Mouse (Mus musculus) MEL (cell line): ENCODE measurements at regions not wholly inside any gene's neighbourhood (a gene's known extent, or its start where the extent isn't known, plus 50 kb on each side); places are given as distances from the start of the nearest gene placed in this dataset.

ENCODE experiments used
- DNase-seq: peaks from one replicate; pipeline ENCODE4 v3.0.0; 2011; ENCODE audit warnings: low read depth, low spot score
- H3K27ac ChIP-seq: 2 replicates; pipeline ENCODE4 v1.5.1; 2012; ENCODE audit warnings: low read depth, mild to moderate bottlenecking, control low read depth, low read length, moderate library complexity; ENCODE audit not compliant: control insufficient read depth
- H3K27me3 ChIP-seq, 2 experiments: fragments of 150-350 bp in 1 of 2; sonication (generic) in 1 of 2; 2 replicates each; pipeline ENCODE4 v1.6.1; 2012; ENCODE audit warnings: low read length in 2 of 2, mild to moderate bottlenecking in 2 of 2, improper control_type of control experiment in 1 of 2, moderate library complexity in 1 of 2; ENCODE audit not compliant: insufficient read depth in 2 of 2, control insufficient read depth in 1 of 2
- H3K36me3 ChIP-seq, 2 experiments: 2 replicates each; pipeline ENCODE4 v1.6.1; 2012 to 2014; ENCODE audit warnings: low read length in 2 of 2, improper control_type of control experiment in 1 of 2, inconsistent platforms in 1 of 2, mild to moderate bottlenecking in 1 of 2; ENCODE audit not compliant: insufficient read depth in 2 of 2, control insufficient read depth in 1 of 2
- H3K4me1 ChIP-seq, 2 experiments: fragments of 150-350 bp in 1 of 2; sonication (generic) in 1 of 2; 2 replicates each; pipeline ENCODE4 v1.6.1; 2012; ENCODE audit warnings: low read length in 2 of 2, improper control_type of control experiment in 1 of 2, mild to moderate bottlenecking in 1 of 2; ENCODE audit not compliant: insufficient read depth in 2 of 2, control insufficient read depth in 1 of 2
- H3K4me3 ChIP-seq, 2 experiments: fragments of 150-350 bp in 1 of 2; sonication (generic) in 1 of 2; 2 replicates each; pipeline ENCODE4 v1.5.1; 2012; ENCODE audit warnings: low read depth in 2 of 2, low read length in 2 of 2, mild to moderate bottlenecking in 2 of 2, moderate library complexity in 2 of 2, control low read depth in 1 of 2, improper control_type of control experiment in 1 of 2; ENCODE audit not compliant: control insufficient read depth in 1 of 2, insufficient read depth in 1 of 2
- H3K79me2 ChIP-seq: 2 replicates; pipeline ENCODE4 v1.6.1; 2012; ENCODE audit warnings: mild to moderate bottlenecking, low read length, moderate library complexity; ENCODE audit not compliant: control insufficient read depth, poor library complexity, insufficient read depth
- H3K9ac ChIP-seq: 2 replicates; pipeline ENCODE4 v1.6.1; 2012; ENCODE audit warnings: low read depth, mild to moderate bottlenecking, control low read depth, low read length, moderate library complexity; ENCODE audit not compliant: control insufficient read depth, poor library complexity, severe bottlenecking
- H3K9me3 ChIP-seq: fragments of 150-350 bp; sonication (generic); replicated peaks from 2 replicates; pipeline ENCODE4 v1.6.1; 2012; ENCODE audit warnings: mild to moderate bottlenecking, low read length, improper control_type of control experiment, moderate library complexity; ENCODE audit not compliant: insufficient read depth
- BHLHE40 ChIP-seq: IDR thresholded peaks from 2 replicates; pipeline ENCODE4 v1.6.1; 2012; ENCODE audit warnings: low read depth, mild to moderate bottlenecking, inconsistent platforms, low read length, improper control_type of control experiment, borderline replicate concordance
- CHD1 ChIP-seq: IDR thresholded peaks from 2 replicates; pipeline ENCODE4 v1.6.1; 2012; ENCODE audit warnings: low read depth, mild to moderate bottlenecking, inconsistent platforms, low read length, improper control_type of control experiment
- CTCF ChIP-seq, 3 experiments: IDR thresholded peaks in 2 of 3; conservative IDR thresholded peaks in 1 of 3; 2 replicates each; pipeline ENCODE4 v1.5.1; 2011 to 2012; ENCODE audit warnings: low read length in 3 of 3, low read depth in 2 of 3, mild to moderate bottlenecking in 2 of 3, improper control_type of control experiment in 1 of 3, inconsistent platforms in 1 of 3, mixed read lengths in 1 of 3, moderate library complexity in 1 of 3; ENCODE audit not compliant: control insufficient read depth in 1 of 3, insufficient read depth in 1 of 3, poor library complexity in 1 of 3, severe bottlenecking in 1 of 3
- GATA1 ChIP-seq: IDR thresholded peaks from 2 replicates; pipeline ENCODE4 v1.6.1; 2011; ENCODE audit warnings: low read depth, low read length, improper control_type of control experiment
- HCFC1 ChIP-seq: IDR thresholded peaks from 2 replicates; pipeline ENCODE4 v1.6.1; 2012; ENCODE audit warnings: low read depth, mild to moderate bottlenecking, inconsistent platforms, low read length, improper control_type of control experiment, moderate library complexity
- JUND ChIP-seq: IDR thresholded peaks from 2 replicates; pipeline ENCODE4 v1.6.1; 2011; ENCODE audit warnings: low read depth, mild to moderate bottlenecking, improper control_type of control experiment, low read length
- MAFK ChIP-seq: IDR thresholded peaks from 2 replicates; pipeline ENCODE4 v1.6.1; 2011; ENCODE audit warnings: low read depth, mild to moderate bottlenecking, low read length, improper control_type of control experiment, borderline replicate concordance
- MAX ChIP-seq: IDR thresholded peaks from 2 replicates; pipeline ENCODE4 v1.6.1; 2011; ENCODE audit warnings: low read length, improper control_type of control experiment
- MAZ ChIP-seq: IDR thresholded peaks from 2 replicates; pipeline ENCODE4 v1.6.1; 2012; ENCODE audit warnings: low read depth, mild to moderate bottlenecking, inconsistent platforms, low read length, improper control_type of control experiment
- MYB ChIP-seq: IDR thresholded peaks from 2 replicates; pipeline ENCODE4 v1.6.1; 2011; ENCODE audit warnings: mild to moderate bottlenecking, low read depth, low read length, improper control_type of control experiment
- NRF1 ChIP-seq: IDR thresholded peaks from 2 replicates; pipeline ENCODE4 v1.6.1; 2014; ENCODE audit warnings: low read depth, mild to moderate bottlenecking, inconsistent platforms, low read length, improper control_type of control experiment, moderate library complexity; ENCODE audit not compliant: poor library complexity, insufficient read depth, severe bottlenecking
- POLR2A ChIP-seq, 2 experiments: IDR thresholded peaks; 2 replicates each; pipeline ENCODE4 v1.6.1; 2011 to 2012; ENCODE audit warnings: low read length in 2 of 2, mild to moderate bottlenecking in 2 of 2, control low read depth in 1 of 2, improper control_type of control experiment in 1 of 2, low read depth in 1 of 2, moderate library complexity in 1 of 2; ENCODE audit not compliant: control insufficient read depth in 1 of 2, insufficient read depth in 1 of 2, poor library complexity in 1 of 2
- RAD21 ChIP-seq: IDR thresholded peaks from 2 replicates; pipeline ENCODE4 v1.6.1; 2011; ENCODE audit warnings: mild to moderate bottlenecking, low read depth, low read length, improper control_type of control experiment
- RCOR1 ChIP-seq: IDR thresholded peaks from 2 replicates; pipeline ENCODE4 v1.6.1; 2012; ENCODE audit warnings: low read depth, mild to moderate bottlenecking, inconsistent platforms, low read length, improper control_type of control experiment
- SIN3A ChIP-seq: IDR thresholded peaks from 2 replicates; pipeline ENCODE4 v1.6.1; 2012; ENCODE audit warnings: low read length, improper control_type of control experiment, inconsistent platforms
- SMC3 ChIP-seq: IDR thresholded peaks from 2 replicates; pipeline ENCODE4 v1.6.1; 2011; ENCODE audit warnings: low read depth, low read length, improper control_type of control experiment
- TAL1 ChIP-seq: IDR thresholded peaks from 2 replicates; pipeline ENCODE4 v1.6.1; 2012; ENCODE audit warnings: mild to moderate bottlenecking, inconsistent platforms, low read length, moderate library complexity, mixed read lengths
- TCF12 ChIP-seq: IDR thresholded peaks from 2 replicates; pipeline ENCODE4 v1.6.1; 2014; ENCODE audit warnings: low read depth, mild to moderate bottlenecking, inconsistent platforms, low read length, improper control_type of control experiment, moderate library complexity
- USF2 ChIP-seq, 2 experiments: IDR thresholded peaks; 2 replicates each; pipeline ENCODE4 v1.6.1; 2011 to 2012; ENCODE audit warnings: improper control_type of control experiment in 2 of 2, low read length in 2 of 2, borderline replicate concordance in 1 of 2, inconsistent platforms in 1 of 2, low read depth in 1 of 2, mild to moderate bottlenecking in 1 of 2; ENCODE audit not compliant: insufficient read depth in 1 of 2
- ZC3H11A ChIP-seq: IDR thresholded peaks from 2 replicates; pipeline ENCODE4 v1.6.1; 2012; ENCODE audit warnings: low read depth, mild to moderate bottlenecking, inconsistent platforms, low read length, improper control_type of control experiment
- ZKSCAN1 ChIP-seq: IDR thresholded peaks from 2 replicates; pipeline ENCODE4 v1.6.1; 2012; ENCODE audit warnings: low read depth, mild to moderate bottlenecking, inconsistent platforms, low read length, improper control_type of control experiment, moderate library complexity
- ZMIZ1 ChIP-seq: IDR thresholded peaks from 2 replicates; pipeline ENCODE4 v1.6.1; 2012; ENCODE audit warnings: low read depth, mild to moderate bottlenecking, inconsistent platforms, low read length, improper control_type of control experiment, moderate library complexity

- Histone ChIP-seq H3K27me3 (no peaks in the 10 kb centered on the region), H3K4me1 (no peaks in the 10 kb centered on the region), H3K36me3 (no peaks in the 10 kb centered on the region), H3K4me3 (no peak overlapping the region), H3K27ac (no peak overlapping the region), H3K79me2 (no peaks in the 10 kb centered on the region), H3K9me3 (no peaks in the 10 kb centered on the region), H3K9ac (no peak overlapping the region)
- DNase-seq: peak; percentile 40
- TF ChIP-seq RCOR1: no peak
Observed at GRCm38 (mm10) chr3:148475862-148476261, 514.5 kb downstream of the Adgrl2 start.

DNA sequence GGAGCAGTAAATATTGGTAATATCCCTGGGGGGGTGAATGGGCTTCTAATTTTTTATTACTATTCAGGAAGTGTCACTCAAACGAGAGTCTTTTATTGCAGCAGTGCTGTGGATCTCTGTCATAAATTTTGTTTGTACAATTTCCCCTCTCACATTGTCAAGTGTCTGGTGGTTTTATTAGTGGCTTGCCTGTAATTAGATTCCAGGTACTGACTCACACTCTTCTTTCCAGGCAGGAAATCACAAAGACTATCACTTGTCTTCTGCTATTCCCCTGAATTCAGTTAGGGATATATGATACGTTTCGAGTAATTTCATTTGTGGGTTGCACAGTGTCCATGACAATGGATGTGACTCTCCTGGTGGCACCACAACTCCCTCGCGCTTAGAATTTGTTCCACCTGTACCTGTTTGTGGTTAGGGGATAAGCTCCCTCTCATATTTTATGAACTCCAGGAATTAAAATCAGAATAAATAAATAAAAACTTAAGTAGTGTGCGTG, 517.4 kb downstream of the Adgrl2 start:
- H3K9me3 ChIP-seq: no peaks in the 10 kb centered on the region
- DNase-seq: no peak
- H3K79me2 ChIP-seq: no peaks in the 10 kb centered on the region
- no peak overlapping the region for H3K9ac ChIP-seq
- no peak overlapping the region for H3K4me3 ChIP-seq
- H3K36me3 ChIP-seq: no peaks in the 10 kb centered on the region
- no peak overlapping the region for H3K27ac ChIP-seq
- no peaks in the 10 kb centered on the region for H3K4me1 ChIP-seq
- H3K27me3 ChIP-seq: no peaks in the 10 kb centered on the region
- TF ChIP-seq SIN3A (no peak), MAFK (no peak), MYB (no peak), RAD21 (no peak), RCOR1 (no peak), SMC3 (no peak), JUND (no peak), ZMIZ1 (no peak), TAL1 (no peak)
- TF ChIP-seq, all 39 proteins: peak for 0

GRCm38 (mm10) chr3:148465456-148465855, 524.9 kb downstream of the Adgrl2 start:
- Histone ChIP-seq H3K9ac (peak overlapping the region; percentile 40; the same call in 1 of the 2 replicates), H3K36me3 (peaks cover 0 to 2% of the 10 kb centered on the region in 2 experiments; a peak in 1 of 4 replicates), H3K4me1 (no peaks in the 10 kb centered on the region), H3K27ac (no peak overlapping the region), H3K27me3 (no peaks in the 10 kb centered on the region), H3K4me3 (peak overlapping the region in 1 of 2 experiments; percentile 85; a peak in 2 of 4 replicates), H3K9me3 (no peaks in the 10 kb centered on the region), H3K79me2 (no peaks in the 10 kb centered on the region)
- DNase-seq: peak; percentile 29
- no peak for TF ChIP-seq BHLHE40
- no peak for TF ChIP-seq NRF1
- no peak for TF ChIP-seq ZKSCAN1
- no peak for TF ChIP-seq TAL1
- TF ChIP-seq GATA1: no peak
- TF ChIP-seq ZMIZ1: no peak
- no peak for TF ChIP-seq ZC3H11A
- TF ChIP-seq MAX: no peak
- TF ChIP-seq USF2 (IDR thresholded peaks at IDR 0.05; ENCODE audit: borderline replicate concordance in 1 of 2, insufficient read depth in 1 of 2, low read depth in 1 of 2, low read length in 2 of 2): no peak
- no peak for TF ChIP-seq HCFC1
- no peak for TF ChIP-seq POLR2A (IDR thresholded peaks at IDR 0.05; ENCODE audit: control insufficient read depth in 1 of 2, insufficient read depth in 1 of 2, low read depth in 1 of 2, low read length in 2 of 2, poor library complexity in 1 of 2)
- no peak for TF ChIP-seq TCF12
- TF ChIP-seq CHD1: no peak
- TF ChIP-seq SMC3: no peak
- no peak for TF ChIP-seq RAD21
- TF ChIP-seq MAZ: no peak
- no peak for TF ChIP-seq MYB
- no peak for TF ChIP-seq CTCF (IDR thresholded peaks at IDR 0.05 in 2 of 3, conservative IDR thresholded peaks at IDR 0.05 in 1 of 3; ENCODE audit: control insufficient read depth in 1 of 3, insufficient read depth in 1 of 3, low read depth in 2 of 3, low read length in 3 of 3, poor library complexity in 1 of 3, severe bottlenecking in 1 of 3)
